In genomic region chr2:35581501-35582340, GRCm38 (mm10) we compare ENCODE assay signal across 8 mouse cellular contexts. TPM values are rescaled to one million over a fixed set of nuclear protein-coding genes. Genes with fewer than 3 reads are reported as not detected.
DNase-seq lines count a peak whose midpoint lies in the region; ATAC-seq and TF ChIP-seq lines count a peak whose summit lies in the region.

No protein-coding gene starts in this region.

- no peak for TF ChIP-seq POLR2A in cortical plate, adult 2 months (IDR thresholded peaks at IDR 0.05; ENCODE audit: extremely low read depth, insufficient read depth, low read length)

- DNase-seq in right cerebral cortex, postnatal 25 days, result peak; percentile 18
- DNase-seq in right cerebral cortex, adult 18-20 months, result no peak
- DNase-seq in heart, adult 9 months (ENCODE audit: low spot score in 2 of 2), result peak; percentile 71
- peak; percentile 71 for DNase-seq in kidney, adult 9 months
- DNase-seq in lung, postnatal 0 days (ENCODE audit: low spot score), result peak; percentile 89
- DNase-seq in skeletal muscle tissue, adult 2 months (ENCODE audit: low read depth, low spot score), result peak; percentile 71
- DNase-seq in right cerebral cortex, postnatal 36 days (ENCODE audit: low spot score in 2 of 2), result no peak

- peak; percentile 78 for ATAC-seq in lung, postnatal 0 days

- peak overlapping the region; percentile 84 for H3K4me2 ChIP-seq in lung, postnatal 0 days (replicated peaks; ENCODE audit: low read depth, low read length)

- no peak overlapping the region for H3K27ac ChIP-seq in cortical plate, adult 2 months (ENCODE audit: insufficient read depth, low read length)
- H3K27ac ChIP-seq in lung, postnatal 0 days (ENCODE audit: low read length), result peak overlapping the region; percentile 94

- H3K9me3 ChIP-seq in lung, postnatal 0 days (ENCODE audit: low read length), result no peaks in the 10 kb centered on the region

- no peaks in the 10 kb centered on the region for H3K36me3 ChIP-seq in lung, postnatal 0 days (ENCODE audit: insufficient read depth, low read length)

- TF ChIP-seq CTCF in cortical plate, adult 2 months (IDR thresholded peaks at IDR 0.05; ENCODE audit: extremely low read depth, insufficient read depth, low read length), result no peak
- peak; percentile 69 for TF ChIP-seq CTCF in lung, postnatal 0 days (IDR thresholded peaks at IDR 0.05)

- H3K9ac ChIP-seq in lung, postnatal 0 days (replicated peaks; ENCODE audit: low read depth), result peak overlapping the region; percentile 73

- H3K4me3 ChIP-seq in cortical plate, adult 2 months (ENCODE audit: insufficient read depth, low read length), result peak overlapping the region; percentile 15; the same call in 1 of the 2 replicates
- peak overlapping the region; percentile 50 for H3K4me3 ChIP-seq in lung, postnatal 0 days (ENCODE audit: low read depth, low read length)

- 1% methylated on average over 57 of the region's 76 CpGs for WGBS in lung, postnatal 0 days

- H3K27me3 ChIP-seq in lung, postnatal 0 days (replicated peaks; ENCODE audit: insufficient read depth, low read length), result no peaks in the 10 kb centered on the region; the same call in 1 of the 2 replicates

- no peaks in the 10 kb centered on the region for H3K4me1 ChIP-seq in cortical plate, adult 2 months (ENCODE audit: control insufficient read depth, insufficient read depth, low read length)
- peaks cover 1% of the 10 kb centered on the region; the same call in 1 of the 2 replicates for H3K4me1 ChIP-seq in lung, postnatal 0 days (ENCODE audit: insufficient read depth, low read depth, low read length)

- TF ChIP-seq EP300 in lung, postnatal 0 days (IDR thresholded peaks at IDR 0.05), result peak; percentile 41; the same call in 1 of the 2 replicates

RNA-seq across cellular contexts. Expression of gene Dab2ip, which starts 23.7 kb away (rescaled TPM):
- 114 and 120 TPM in 2 replicates for polyA plus RNA-seq in cortical plate, adult 2 months (2012; rRNA removed)
- 75.8 and 83.4 TPM in 2 replicates for polyA plus RNA-seq in lung, postnatal 0 days (2015; fragmentation: Nextera tagmentation; extraction: Ambion mirVana)

Comparison
In these comparisons a context has a peak if more than half of its experiments do, and no peak if none do; other contexts are left out.
1. DNase-seq: peak in right cerebral cortex, postnatal 25 days (single experiment), heart, adult 9 months (2 of 2), kidney, adult 9 months (single experiment), lung, postnatal 0 days (single experiment) and skeletal muscle tissue, adult 2 months (single experiment); none in right cerebral cortex, adult 18-20 months (single experiment) and right cerebral cortex, postnatal 36 days (0 of 2).